Mouse (Mus musculus) testis, postnatal 14 days (tissue): ENCODE data around the gene Slc35a3.
"Not testable (repeated sequence)": the region's sequence is repeated elsewhere in the genome, so short reads cannot be mapped to it uniquely, and the experiment has no call there.

Experiments used
- DNase-seq: peaks from one replicate; pipeline ENCODE4 v3.0.0; 2021; ENCODE audit warnings: low spot score

Gene Slc35a3

GRCm38 (mm10) chr3:116698786-116699185, 13.8 kb downstream of the Slc35a3 start:
- no peak for DNase-seq

DNA sequence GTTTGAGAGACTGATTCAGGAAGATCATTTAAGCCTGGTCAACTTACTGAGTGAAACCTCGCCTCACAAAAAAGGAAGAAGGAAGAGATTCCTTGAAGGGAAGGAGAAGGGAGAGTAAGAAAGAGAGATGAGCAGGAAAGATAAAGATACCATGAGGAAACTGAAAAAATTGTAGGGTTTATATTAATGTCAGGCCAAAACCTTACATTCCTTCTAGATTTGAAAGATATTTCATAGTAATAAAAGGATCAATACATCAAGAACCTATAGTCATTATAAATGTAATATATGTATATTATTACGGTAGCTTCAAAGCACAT, 17.0 kb downstream of the Slc35a3 start:
- DNase-seq = no peak

DNA sequence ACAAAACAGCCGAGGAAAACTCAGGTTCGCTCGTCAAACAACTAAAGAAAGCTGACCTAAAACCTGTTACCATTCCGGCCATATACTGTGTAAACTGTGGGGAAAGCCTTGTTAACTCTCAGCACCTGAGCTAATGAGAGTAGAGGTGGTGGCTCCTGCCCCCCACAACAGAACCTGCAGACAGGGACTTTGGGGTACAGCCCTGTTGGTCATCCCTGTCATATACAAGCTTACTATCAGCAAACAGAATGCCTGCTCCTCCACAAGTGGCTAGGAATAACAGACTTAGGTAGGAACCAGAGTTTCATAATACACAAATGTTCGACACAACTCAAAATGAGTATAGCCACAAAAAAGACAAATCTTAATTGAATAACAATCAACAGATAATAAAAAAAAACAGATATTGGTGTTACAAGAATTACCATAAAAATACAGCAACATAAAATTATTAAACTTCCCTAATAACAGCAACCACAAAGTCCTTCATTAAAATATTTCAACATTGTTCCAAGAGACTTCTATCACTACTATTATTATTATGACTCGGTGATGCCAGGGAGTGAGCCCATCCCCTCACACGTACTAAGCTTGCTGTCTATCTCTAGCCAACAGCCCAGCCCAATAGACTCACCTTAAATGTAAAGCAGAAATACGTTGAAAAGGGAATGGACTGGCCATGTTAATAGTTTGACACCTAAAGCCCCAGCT, 17.5 kb downstream of the Slc35a3 start:
- DNase-seq = no peak

- no peak for DNase-seq
Measured at GRCm38 (mm10) chr3:116694312-116694711, 18.3 kb downstream of the Slc35a3 start.

- DNase-seq = no peak
Measured at GRCm38 (mm10) chr3:116681160-116681559, 31.5 kb downstream of the Slc35a3 start, which contains the start of gene Gm43191. Gm43191 (minus strand) TSS chr3:116681260.

GRCm38 (mm10) chr3:116664281-116664680, 48.4 kb downstream of the Slc35a3 start:
- not testable (repeated sequence) for DNase-seq

DNA sequence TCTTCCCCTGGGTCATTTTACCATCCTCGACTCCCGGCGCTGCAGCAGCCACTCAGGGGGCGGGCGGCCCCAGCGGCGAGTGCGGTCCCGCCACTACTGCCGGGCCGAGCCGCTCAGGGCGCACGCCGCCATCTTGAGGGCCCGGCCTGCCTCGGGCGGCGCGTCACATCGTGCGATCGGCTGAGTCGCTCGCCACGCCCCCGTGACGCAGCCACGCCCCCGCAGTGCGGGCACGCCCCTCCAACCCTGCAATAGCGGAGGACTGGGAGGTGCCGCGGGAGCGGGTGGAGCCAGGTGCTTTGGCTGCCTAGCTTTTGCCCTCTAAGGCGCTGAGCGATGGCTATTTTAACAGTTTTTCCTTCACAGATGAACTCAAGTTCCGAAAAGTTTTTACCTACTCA, 50.2 kb downstream of the Slc35a3 start, which contains the start of gene Mfsd14a:
TSS of gene Mfsd14a (minus strand) at position 215 of the 401 bp plus-strand sequence.
- peak; percentile 98 for DNase-seq

DNA sequence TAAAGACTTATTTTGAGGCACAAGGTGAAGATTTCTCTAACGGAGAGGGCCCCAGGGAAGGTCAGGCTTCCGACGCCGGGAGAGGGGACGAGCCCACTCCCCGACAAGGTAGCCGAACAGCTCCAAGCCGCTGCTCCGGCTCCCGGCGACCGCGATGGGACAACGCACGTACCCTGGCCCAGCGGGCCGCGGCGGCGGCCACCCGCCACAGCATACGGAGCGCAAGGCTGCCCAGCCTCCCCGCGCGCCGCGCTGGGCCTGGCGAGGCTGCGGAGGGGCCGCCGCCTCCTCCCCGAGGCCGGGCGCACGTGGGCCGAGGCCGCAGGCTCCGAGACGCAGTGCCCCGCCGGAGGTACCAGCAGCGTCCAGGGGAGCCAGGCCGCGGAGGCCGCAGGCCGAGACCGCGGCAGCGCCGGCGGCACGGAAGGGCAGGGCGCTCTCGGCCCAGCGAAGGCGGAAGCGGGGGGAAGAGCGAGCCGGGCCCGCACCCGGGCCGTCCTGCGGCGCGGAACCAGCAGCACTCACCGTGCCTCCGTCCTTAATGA, 50.7 kb downstream of the Slc35a3 start:
- DNase-seq = peak; percentile 81

GRCm38 (mm10) chr3:116661288-116661869, 51.3 kb downstream of the Slc35a3 start:
- no peak for DNase-seq

DNA sequence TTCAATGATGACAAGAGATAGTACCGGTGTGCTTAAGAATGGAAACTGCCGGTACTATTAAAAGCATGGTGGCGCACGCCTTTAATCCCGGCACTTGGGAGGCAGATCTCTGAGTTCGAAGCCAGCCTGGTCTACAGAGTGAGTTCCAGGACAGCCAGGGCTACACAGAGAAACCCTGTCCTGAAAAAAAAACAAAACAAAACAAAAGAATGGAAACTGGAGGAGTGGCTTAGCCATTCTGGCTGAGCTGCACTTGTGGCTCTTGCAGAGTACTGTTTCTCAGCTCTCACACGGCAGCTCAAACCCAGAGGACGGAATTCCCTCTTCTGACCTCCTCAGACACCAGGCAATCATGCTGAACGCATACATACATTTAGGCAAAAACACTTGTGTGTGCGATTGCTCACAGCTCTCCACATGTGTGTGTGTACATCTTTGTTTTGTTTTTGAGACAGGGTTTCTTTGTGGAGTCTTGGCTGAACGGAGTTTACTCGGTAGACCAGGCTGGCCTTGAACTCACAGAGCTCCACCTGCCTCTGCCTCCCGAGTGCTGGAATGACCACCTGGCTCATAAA, 52.7 kb downstream of the Slc35a3 start:
- no peak for DNase-seq

DNA sequence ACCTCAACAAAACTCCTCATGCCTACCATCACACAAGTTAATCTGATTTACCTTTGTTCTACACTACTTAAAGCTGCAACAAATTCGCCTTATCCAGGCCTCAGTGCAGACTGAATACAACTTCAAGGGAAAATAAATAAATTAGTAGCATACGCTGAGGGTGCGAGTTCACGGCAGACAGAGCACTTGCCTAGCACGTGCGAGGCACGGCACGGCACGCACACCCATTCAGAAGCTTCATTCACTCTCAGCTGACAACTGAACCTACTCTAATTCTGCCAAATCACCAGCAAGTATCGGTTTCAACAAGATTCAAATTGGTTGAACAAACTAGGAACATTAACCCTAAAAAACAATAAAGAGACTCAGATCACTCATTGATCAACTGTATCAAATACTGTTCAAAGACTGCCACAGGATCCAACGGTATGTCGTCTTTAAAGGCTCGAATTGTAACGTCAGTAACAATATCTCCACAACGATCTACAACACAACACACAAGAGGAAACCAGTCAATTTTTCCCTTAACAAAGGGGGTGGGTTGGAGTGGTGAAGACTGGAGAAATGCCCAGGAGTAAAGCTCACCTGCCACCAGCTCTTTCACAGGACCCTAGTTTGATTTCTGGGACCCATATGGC, 53.6 kb downstream of the Slc35a3 start:
- DNase-seq = no peak

GRCm38 (mm10) chr3:116656184-116656965, 56.3 kb downstream of the Slc35a3 start:
- DNase-seq = no peak

- not testable (repeated sequence) for DNase-seq
Measured at GRCm38 (mm10) chr3:116654051-116654450, 58.6 kb downstream of the Slc35a3 start.

DNA sequence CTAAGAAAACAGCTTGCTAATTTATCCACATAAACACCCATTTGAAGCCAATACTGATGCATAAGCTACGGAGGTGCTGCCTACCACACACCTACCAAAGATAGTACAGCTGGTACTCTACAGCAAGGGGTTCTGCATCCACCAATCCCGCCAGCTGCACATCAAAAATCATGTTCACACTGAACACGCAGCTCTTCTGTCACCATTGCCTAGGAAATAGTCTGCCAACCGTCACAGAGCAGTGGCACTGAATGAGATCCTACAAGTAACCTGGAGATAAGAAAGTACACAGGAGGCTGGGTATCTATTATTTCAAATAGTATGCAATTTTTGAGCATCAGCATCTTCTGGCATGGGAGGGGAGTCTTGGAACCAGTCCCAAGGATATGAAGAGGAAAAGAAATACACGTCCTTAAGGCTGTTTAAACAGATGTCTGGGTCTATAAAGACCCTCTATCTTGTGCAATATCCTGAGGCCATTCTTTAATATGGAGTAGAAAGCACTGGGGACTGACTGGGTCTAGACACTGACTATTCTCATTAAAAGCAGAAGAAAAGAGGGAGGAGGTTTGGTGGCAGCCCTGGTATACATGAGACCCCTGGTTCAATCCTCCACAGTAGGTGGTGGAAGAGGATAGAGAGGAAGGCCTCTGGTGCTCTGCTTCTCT, 59.2 kb downstream of the Slc35a3 start:
- no peak for DNase-seq

DNA sequence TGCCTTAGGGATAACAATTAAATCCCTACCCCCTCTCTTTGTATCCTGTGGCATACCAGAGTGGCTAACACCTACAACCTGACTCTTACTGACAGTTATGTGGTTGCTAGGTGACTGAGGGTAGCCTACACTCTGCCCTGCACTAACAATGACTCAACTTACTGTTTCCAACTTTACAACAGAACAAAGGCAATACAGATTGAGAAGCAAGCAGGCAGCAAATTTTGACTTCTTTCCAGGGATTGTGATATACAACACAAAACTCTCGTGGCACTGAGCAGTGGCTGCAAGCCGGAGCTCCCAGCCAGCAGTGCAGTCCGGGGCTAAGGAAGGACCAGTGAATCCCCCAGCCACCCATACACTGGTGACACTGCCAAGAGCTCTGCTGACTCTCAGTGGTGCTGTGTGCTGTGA, 60.6 kb downstream of the Slc35a3 start:
- DNase-seq = no peak

GRCm38 (mm10) chr3:116650698-116651097, 61.9 kb downstream of the Slc35a3 start:
- no peak for DNase-seq

GRCm38 (mm10) chr3:116648805-116649204, 63.8 kb downstream of the Slc35a3 start:
- no peak for DNase-seq

GRCm38 (mm10) chr3:116646387-116646786, 66.2 kb downstream of the Slc35a3 start:
- DNase-seq = no peak

DNA sequence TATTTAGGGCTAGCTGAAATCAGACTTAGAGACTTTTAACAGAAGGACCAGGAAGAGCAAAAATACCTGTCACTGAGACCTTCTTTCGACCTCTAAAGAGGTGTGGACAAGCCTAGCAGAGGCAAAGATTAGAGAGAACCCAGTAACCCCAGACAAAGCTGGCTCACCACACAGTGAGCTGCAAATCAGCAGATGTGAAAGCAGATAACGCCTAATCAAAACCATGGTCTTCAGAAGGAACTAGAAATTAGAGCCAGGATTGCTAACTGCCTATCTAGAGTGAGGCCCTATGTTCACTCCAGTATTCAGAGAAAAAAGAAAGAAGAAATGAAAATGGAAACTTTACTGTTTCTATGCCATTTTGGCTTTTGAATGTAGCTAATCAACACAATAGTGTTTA, 70.3 kb downstream of the Slc35a3 start:
- DNase-seq = no peak

DNA sequence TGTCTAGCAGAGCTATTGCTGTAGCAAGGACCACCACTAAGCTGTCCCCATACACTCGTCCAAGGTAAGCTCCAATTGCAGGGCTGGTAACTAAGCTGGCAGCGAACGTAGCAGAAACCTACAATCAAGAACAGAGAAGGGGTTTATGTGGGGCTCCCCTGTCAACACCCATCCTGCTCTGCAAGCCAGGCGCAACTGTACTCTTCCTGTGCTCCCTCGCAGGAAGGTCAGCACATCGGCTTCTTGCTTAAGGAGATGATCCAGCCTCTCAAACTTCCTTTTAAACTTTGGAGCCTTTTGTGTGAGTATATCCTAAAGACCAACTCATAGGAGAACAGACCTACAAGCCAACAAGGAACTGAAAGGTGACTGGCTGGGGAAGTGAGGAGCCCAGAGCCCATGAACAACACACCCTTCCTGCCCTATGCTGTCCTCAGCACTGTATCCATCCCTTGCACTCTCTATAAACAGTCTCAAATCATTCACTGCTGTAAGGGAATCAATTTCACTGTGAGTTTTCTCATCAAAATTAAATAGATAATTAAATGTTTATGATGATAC, 70.7 kb downstream of the Slc35a3 start:
- DNase-seq = no peak

GRCm38 (mm10) chr3:116640024-116640423, 72.6 kb downstream of the Slc35a3 start:
- no peak for DNase-seq
